Mouse (Mus musculus): ENCODE measurements around the gene Sipa1l1. TPM values are rescaled to one million over a fixed set of nuclear protein-coding genes. Genes with fewer than 3 reads are reported as not detected.

Gene Sipa1l1
- polyA plus RNA-seq, 1 experiment = 9.7 TPM

DNA sequence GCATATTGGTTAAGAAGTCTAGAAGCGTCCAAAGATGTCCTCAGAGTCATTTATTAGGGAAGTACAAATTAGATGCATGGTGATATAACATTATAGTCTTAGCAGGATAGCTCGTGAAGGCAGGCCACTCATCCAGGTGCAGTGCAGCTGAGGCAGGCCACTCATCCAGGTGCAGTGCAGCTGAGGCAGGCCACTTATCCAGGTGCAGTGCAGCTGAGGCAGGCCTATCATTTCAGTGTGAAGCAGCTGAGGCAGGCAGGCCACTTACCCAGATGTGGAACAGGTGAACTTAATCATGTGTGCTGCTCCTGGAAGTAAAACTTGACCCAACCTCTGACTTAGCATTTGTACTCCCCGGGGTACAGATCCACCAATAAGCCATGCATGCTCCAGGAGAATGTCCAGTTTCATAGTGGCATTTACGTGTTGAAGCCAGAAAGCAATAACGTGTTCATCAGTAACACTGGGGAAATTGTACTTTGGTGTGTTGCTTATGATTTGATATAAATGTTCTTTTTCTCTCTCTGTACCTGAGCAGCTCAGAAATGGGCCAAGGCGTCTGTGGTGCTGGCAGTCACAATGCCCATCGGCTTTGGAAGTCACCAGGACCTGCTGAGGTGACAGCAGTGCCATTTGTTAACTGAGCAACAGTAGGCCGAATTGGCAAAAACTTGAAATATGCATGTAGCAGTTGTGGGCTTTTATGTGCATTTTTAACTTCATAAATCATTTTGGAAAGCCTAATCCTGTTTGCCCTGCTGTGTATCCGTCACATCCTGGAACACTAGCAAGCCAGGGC is 129.7 kb downstream of the Sipa1l1 start:
- Histone ChIP-seq H3K79me2 (ENCODE audit: control insufficient read depth, insufficient read depth) (peaks cover 6% of the 10 kb centered on the region), H3K79me3 (ENCODE audit: low read depth) (no peaks in the 10 kb centered on the region), H3K36me3 (ENCODE audit: control insufficient read depth, insufficient read depth) (no peaks in the 10 kb centered on the region), H3K27me3 (ENCODE audit: control insufficient read depth, insufficient read depth, insufficient read length) (no peaks in the 10 kb centered on the region), H3ac (ENCODE audit: control insufficient read depth, insufficient read length, low read depth) (no peak overlapping the region), H3K4me3 (ENCODE audit: insufficient read depth, poor library complexity, severe bottlenecking) (no peak overlapping the region)
- TF ChIP-seq MYOD1 (IDR thresholded peaks at IDR 0.05; ENCODE audit: control insufficient read depth, insufficient read length, low read depth) (no peak), USF1 (IDR thresholded peaks at IDR 0.05; ENCODE audit: low read depth) (no peak), MYOG (IDR thresholded peaks at IDR 0.05; ENCODE audit: control insufficient read depth, extremely low read depth, insufficient read length) (no peak), MAX (IDR thresholded peaks at IDR 0.05) (no peak), CEBPB (IDR thresholded peaks at IDR 0.05; ENCODE audit: low read depth) (no peak), FOSL1 (IDR thresholded peaks at IDR 0.05; ENCODE audit: insufficient read depth, low read length, poor library complexity, severe bottlenecking) (no peak), CTCF (IDR thresholded peaks at IDR 0.05; ENCODE audit: control insufficient read depth, insufficient read depth, insufficient read length) (no peak)

DNA sequence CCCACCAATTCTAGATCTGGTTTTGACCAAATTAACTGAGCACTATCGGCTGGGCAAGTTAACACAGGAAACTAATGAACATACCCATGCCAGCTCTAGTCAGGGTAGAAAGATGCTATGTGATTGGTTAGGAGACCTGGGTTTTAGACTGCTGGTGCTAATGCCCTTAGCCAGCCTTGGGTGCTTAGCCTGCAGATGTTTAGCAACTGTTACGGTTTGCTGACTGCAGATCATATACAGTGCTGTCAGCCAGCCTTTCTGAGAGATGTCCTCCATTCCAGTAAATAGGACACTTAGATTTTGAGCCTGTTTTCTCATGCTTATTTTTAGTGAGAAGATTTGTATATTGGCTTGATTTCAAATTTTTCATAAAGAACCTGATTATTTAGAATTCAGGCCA is 135.0 kb downstream of the Sipa1l1 start:
- no peak for TF ChIP-seq FOSL1 (IDR thresholded peaks at IDR 0.05; ENCODE audit: insufficient read depth, low read length, poor library complexity, severe bottlenecking)
- TF ChIP-seq CTCF (IDR thresholded peaks at IDR 0.05; ENCODE audit: control insufficient read depth, insufficient read depth, insufficient read length) = no peak
- no peak for TF ChIP-seq MAX (IDR thresholded peaks at IDR 0.05)
- no peak for TF ChIP-seq MYOD1 (IDR thresholded peaks at IDR 0.05; ENCODE audit: control insufficient read depth, insufficient read length, low read depth)
- TF ChIP-seq CEBPB (IDR thresholded peaks at IDR 0.05; ENCODE audit: low read depth) = no peak
- TF ChIP-seq USF1 (IDR thresholded peaks at IDR 0.05; ENCODE audit: low read depth) = no peak
- no peak for TF ChIP-seq MYOG (IDR thresholded peaks at IDR 0.05; ENCODE audit: control insufficient read depth, extremely low read depth, insufficient read length)
- Histone ChIP-seq H3K79me2 (ENCODE audit: control insufficient read depth, insufficient read depth) (no peaks in the 10 kb centered on the region), H3K27me3 (ENCODE audit: control insufficient read depth, insufficient read depth, insufficient read length) (no peaks in the 10 kb centered on the region), H3K36me3 (ENCODE audit: control insufficient read depth, insufficient read depth) (no peaks in the 10 kb centered on the region), H3K4me3 (ENCODE audit: insufficient read depth, poor library complexity, severe bottlenecking) (no peak overlapping the region), H3ac (ENCODE audit: control insufficient read depth, insufficient read length, low read depth) (no peak overlapping the region), H3K79me3 (ENCODE audit: low read depth) (peaks cover 6% of the 10 kb centered on the region)

GRCm38 (mm10) chr12:82306035-82306434 is 136.9 kb downstream of the Sipa1l1 start:
- Histone ChIP-seq H3K79me3 (ENCODE audit: low read depth) (peaks cover 6% of the 10 kb centered on the region), H3ac (ENCODE audit: control insufficient read depth, insufficient read length, low read depth) (no peak overlapping the region), H3K4me3 (ENCODE audit: insufficient read depth, poor library complexity, severe bottlenecking) (no peak overlapping the region), H3K36me3 (ENCODE audit: control insufficient read depth, insufficient read depth) (no peaks in the 10 kb centered on the region), H3K79me2 (ENCODE audit: control insufficient read depth, insufficient read depth) (no peaks in the 10 kb centered on the region), H3K27me3 (ENCODE audit: control insufficient read depth, insufficient read depth, insufficient read length) (no peaks in the 10 kb centered on the region)
- TF ChIP-seq USF1 (IDR thresholded peaks at IDR 0.05; ENCODE audit: low read depth) (no peak), MAX (IDR thresholded peaks at IDR 0.05) (no peak), CTCF (IDR thresholded peaks at IDR 0.05; ENCODE audit: control insufficient read depth, insufficient read depth, insufficient read length) (no peak), FOSL1 (IDR thresholded peaks at IDR 0.05; ENCODE audit: insufficient read depth, low read length, poor library complexity, severe bottlenecking) (no peak), CEBPB (IDR thresholded peaks at IDR 0.05; ENCODE audit: low read depth) (no peak), MYOG (IDR thresholded peaks at IDR 0.05; ENCODE audit: control insufficient read depth, extremely low read depth, insufficient read length) (no peak), MYOD1 (IDR thresholded peaks at IDR 0.05; ENCODE audit: control insufficient read depth, insufficient read length, low read depth) (no peak)

DNA sequence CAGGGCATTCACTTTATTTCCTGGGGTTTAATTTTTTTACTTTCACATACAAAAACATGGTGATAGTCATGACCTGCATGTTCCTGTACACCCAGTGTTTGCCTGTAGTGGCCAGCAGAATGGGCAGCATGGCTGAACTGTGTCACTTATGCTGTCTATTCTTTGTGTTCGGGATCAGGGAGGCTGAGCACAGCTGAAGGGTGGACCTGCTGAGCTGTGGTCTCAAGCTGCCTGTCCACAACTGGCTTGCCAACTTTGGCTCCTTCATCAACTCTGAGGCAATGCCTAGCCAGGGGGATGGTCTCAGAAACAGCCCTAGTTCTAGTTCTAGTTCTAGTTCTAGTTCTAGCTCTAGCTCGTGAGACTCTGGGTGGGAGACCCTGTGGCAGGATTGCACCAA is 142.5 kb downstream of the Sipa1l1 start:
- Histone ChIP-seq H3K79me3 (ENCODE audit: low read depth) (no peaks in the 10 kb centered on the region), H3K79me2 (ENCODE audit: control insufficient read depth, insufficient read depth) (no peaks in the 10 kb centered on the region), H3K4me3 (ENCODE audit: insufficient read depth, poor library complexity, severe bottlenecking) (no peak overlapping the region), H3ac (ENCODE audit: control insufficient read depth, insufficient read length, low read depth) (no peak overlapping the region), H3K36me3 (ENCODE audit: control insufficient read depth, insufficient read depth) (no peaks in the 10 kb centered on the region), H3K27me3 (ENCODE audit: control insufficient read depth, insufficient read depth, insufficient read length) (no peaks in the 10 kb centered on the region)
- TF ChIP-seq MYOD1 (IDR thresholded peaks at IDR 0.05; ENCODE audit: control insufficient read depth, insufficient read length, low read depth) (no peak), CEBPB (IDR thresholded peaks at IDR 0.05; ENCODE audit: low read depth) (no peak), FOSL1 (IDR thresholded peaks at IDR 0.05; ENCODE audit: insufficient read depth, low read length, poor library complexity, severe bottlenecking) (no peak), MYOG (IDR thresholded peaks at IDR 0.05; ENCODE audit: control insufficient read depth, extremely low read depth, insufficient read length) (no peak), MAX (IDR thresholded peaks at IDR 0.05) (no peak)

- no peaks in the 10 kb centered on the region for H3K27me3 ChIP-seq (ENCODE audit: control insufficient read depth, insufficient read depth, insufficient read length)
- H3K4me3 ChIP-seq (ENCODE audit: insufficient read depth, poor library complexity, severe bottlenecking) = no peak overlapping the region
- H3K79me3 ChIP-seq (ENCODE audit: low read depth) = no peaks in the 10 kb centered on the region
- H3K36me3 ChIP-seq (ENCODE audit: control insufficient read depth, insufficient read depth) = no peaks in the 10 kb centered on the region
- H3ac ChIP-seq (ENCODE audit: control insufficient read depth, insufficient read length, low read depth) = no peak overlapping the region
- no peaks in the 10 kb centered on the region for H3K79me2 ChIP-seq (ENCODE audit: control insufficient read depth, insufficient read depth)
- no peak for TF ChIP-seq USF1 (IDR thresholded peaks at IDR 0.05; ENCODE audit: low read depth)
- TF ChIP-seq MAX (IDR thresholded peaks at IDR 0.05) = no peak
- no peak for TF ChIP-seq MYOG (IDR thresholded peaks at IDR 0.05; ENCODE audit: control insufficient read depth, extremely low read depth, insufficient read length)
- TF ChIP-seq MYOD1 (IDR thresholded peaks at IDR 0.05; ENCODE audit: control insufficient read depth, insufficient read length, low read depth) = no peak
- TF ChIP-seq CEBPB (IDR thresholded peaks at IDR 0.05; ENCODE audit: low read depth) = no peak
- no peak for TF ChIP-seq FOSL1 (IDR thresholded peaks at IDR 0.05; ENCODE audit: insufficient read depth, low read length, poor library complexity, severe bottlenecking)
- TF ChIP-seq CTCF (IDR thresholded peaks at IDR 0.05; ENCODE audit: control insufficient read depth, insufficient read depth, insufficient read length) = no peak
These were observed 143.1 kb downstream of the Sipa1l1 start for GRCm38 (mm10) chr12:82312091-82312820.
